Mouse (Mus musculus) liver, embryonic 14.5 days (tissue): ENCODE data around the gene Ahnak. TPM values are rescaled to one million over a fixed set of nuclear protein-coding genes. Genes with fewer than 3 reads are reported as not detected.

Experiments used
- ATAC-seq: fragments of 200-750 bp; cut with Nextera tagmentation; 2 replicates; pipeline ENCODE4 v1.8.0; 2017; ENCODE audit warnings: moderate number of reproducible peaks, mild to moderate bottlenecking, moderate library complexity; ENCODE audit not compliant: insufficient read depth
- DNase-seq, 3 experiments: peaks; one replicate each; pipeline ENCODE4 v3.0.0-alpha.2; 2012 to 2013; ENCODE audit warnings: low read depth in 3 of 3, low spot score in 3 of 3
- H3K27ac ChIP-seq: fragments of 300-500 bp; sonication (generic); 2 replicates; pipeline ENCODE4 v1.5.1; 2014; ENCODE audit warnings: moderate library complexity, mild to moderate bottlenecking, control low read depth, inconsistent platforms
- H3K27me3 ChIP-seq: fragments of 300-500 bp; sonication (generic); 2 replicates; pipeline ENCODE4 v1.6.1; 2014; ENCODE audit warnings: mild to moderate bottlenecking, low read length, moderate library complexity; ENCODE audit not compliant: control insufficient read depth, insufficient read depth
- H3K36me3 ChIP-seq: fragments of 300-500 bp; sonication (generic); replicated peaks from 2 replicates; pipeline ENCODE4 v1.6.1; 2014; ENCODE audit warnings: low read depth; ENCODE audit not compliant: control insufficient read depth, insufficient read depth
- H3K4me1 ChIP-seq, 2 experiments: fragments of 200-500 bp in 1 of 2; fragments of 300-500 bp in 1 of 2; sonication (generic) in 1 of 2; replicated peaks; 2 replicates each; pipeline ENCODE4 v1.6.1; 2012 to 2014; ENCODE audit warnings: antibody characterized with exemption in 1 of 2, inconsistent platforms in 1 of 2, low read length in 1 of 2; ENCODE audit not compliant: control insufficient read depth in 2 of 2, insufficient read depth in 2 of 2
- H3K4me2 ChIP-seq: fragments of 300-500 bp; sonication (generic); 2 replicates; pipeline ENCODE4 v1.6.1; 2014; ENCODE audit warnings: low read depth, mild to moderate bottlenecking, control low read depth, moderate library complexity
- H3K4me3 ChIP-seq, 2 experiments: fragments of 200-500 bp in 1 of 2; fragments of 300-500 bp in 1 of 2; sonication (generic) in 1 of 2; 2 replicates each; pipeline ENCODE4 v1.5.1; 2012 to 2014; ENCODE audit warnings: low read depth in 2 of 2, low read length in 2 of 2, mild to moderate bottlenecking in 2 of 2, control low read depth in 1 of 2, inconsistent platforms in 1 of 2, moderate library complexity in 1 of 2; ENCODE audit not compliant: insufficient read depth in 1 of 2
- H3K9ac ChIP-seq: fragments of 300-500 bp; sonication (generic); replicated peaks from 2 replicates; pipeline ENCODE4 v1.6.1; 2014; ENCODE audit warnings: mild to moderate bottlenecking, control low read depth, moderate library complexity
- H3K9me3 ChIP-seq: fragments of 300-500 bp; sonication (generic); 2 replicates; pipeline ENCODE4 v1.6.1; 2016; ENCODE audit warnings: low read length, mixed read lengths; ENCODE audit not compliant: control insufficient read depth
- CTCF ChIP-seq: IDR thresholded peaks from 2 replicates; pipeline ENCODE4 v1.5.1; 2016; ENCODE audit warnings: antibody characterized with exemption, low read depth, control low read depth
- EP300 ChIP-seq: IDR thresholded peaks from 2 replicates; pipeline ENCODE4 v1.6.1; 2016; ENCODE audit warnings: antibody characterized with exemption, low read depth
- WGBS: fragments of 180-500 bp; shearing (Covaris S2); extraction: QIAGEN DNeasy Blood & Tissue Kit; methylation state at CpG from one replicate; pipeline ENCODE4 v1.1.7; 2014; ENCODE audit not compliant: insufficient replicate concordance; 5-methylcytosine and 5-hydroxymethylcytosine counted together
- polyA plus RNA-seq, 2 experiments: library from polyadenylated mRNA; depleted of rRNA in 1 of 2; stranded (reverse) in 1 of 2; unstranded in 1 of 2; fragments of >200 nt; fragmentation: Nextera tagmentation in 1 of 2; extraction: Ambion mirVana in 1 of 2; gene quantifications; 2 replicates each; pipeline versions ENCODE4 v1.2.1 to v1.2.3; 2012 to 2014

The Ahnak gene
- polyA plus RNA-seq, 2 experiments: 0.83 to 1.7 TPM

DNA sequence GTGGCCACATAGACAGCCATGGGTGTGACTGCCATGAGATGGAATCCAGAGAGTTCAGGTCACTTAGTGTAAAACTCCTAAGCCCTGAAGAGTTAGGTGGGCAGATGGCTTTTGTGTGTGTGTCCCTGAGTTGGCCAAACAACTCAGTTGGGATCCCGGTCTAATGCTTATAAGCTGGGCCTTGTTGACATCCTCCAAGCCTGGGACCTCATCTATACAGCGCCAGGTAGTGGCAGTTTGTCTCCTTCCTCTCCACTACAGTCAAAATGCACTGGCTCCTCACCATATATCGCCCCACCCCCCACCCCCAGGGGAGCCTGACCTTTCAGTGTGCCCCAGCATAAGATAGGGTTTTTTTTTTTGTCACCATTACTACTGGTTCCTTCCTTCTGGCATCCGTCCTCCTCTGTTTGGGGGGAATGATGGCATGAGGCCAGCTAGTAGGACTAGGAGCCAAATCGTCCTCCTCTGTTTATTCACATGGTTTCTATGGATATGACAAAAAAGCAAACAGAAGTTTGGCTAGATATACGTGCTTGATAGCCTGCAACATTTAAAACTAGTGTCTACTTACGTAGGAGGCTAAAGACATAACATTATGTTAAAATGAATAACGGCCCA, 80.7 kb downstream of the Ahnak start:
- Histone ChIP-seq H3K9ac (no peak overlapping the region), H3K9me3 (no peaks in the 10 kb centered on the region), H3K27me3 (no peaks in the 10 kb centered on the region), H3K4me3 (no peak overlapping the region), H3K27ac (no peak overlapping the region), H3K36me3 (no peaks in the 10 kb centered on the region), H3K4me1 (peaks cover 0 to 19% of the 10 kb centered on the region in 2 experiments; a peak in 2 of 4 replicates), H3K4me2 (no peak overlapping the region)
- 53% methylated on average over 8 of the region's 8 CpGs for WGBS
- no peak for ATAC-seq
- no peak for TF ChIP-seq EP300
- no peak for TF ChIP-seq CTCF
- DNase-seq: no peak

- WGBS: 65% methylated on average over 2 of the region's 2 CpGs
- Histone ChIP-seq H3K27me3 (no peaks in the 10 kb centered on the region), H3K27ac (no peak overlapping the region), H3K36me3 (no peaks in the 10 kb centered on the region), H3K9ac (no peak overlapping the region), H3K4me3 (no peak overlapping the region), H3K9me3 (no peaks in the 10 kb centered on the region), H3K4me1 (peaks cover 0 to 21% of the 10 kb centered on the region in 2 experiments; a peak in 2 of 4 replicates), H3K4me2 (no peak overlapping the region)
- TF ChIP-seq EP300 (no peak), CTCF (no peak)
- ATAC-seq: no peak
- no peak for DNase-seq
These were observed 81.2 kb downstream of the Ahnak start for GRCm38 (mm10) chr19:9070316-9070715.

GRCm38 (mm10) chr19:9071456-9072156, 82.5 kb downstream of the Ahnak start:
- Histone ChIP-seq H3K27ac (no peak overlapping the region), H3K4me3 (no peak overlapping the region), H3K9me3 (no peaks in the 10 kb centered on the region), H3K4me2 (no peak overlapping the region), H3K36me3 (no peaks in the 10 kb centered on the region), H3K27me3 (no peaks in the 10 kb centered on the region), H3K4me1 (peaks cover 0 to 15% of the 10 kb centered on the region in 2 experiments; a peak in 2 of 4 replicates), H3K9ac (no peak overlapping the region)
- ATAC-seq (no peak), DNase-seq (no peak)
- no peak for TF ChIP-seq CTCF
- TF ChIP-seq EP300: no peak
- 45% methylated on average over 7 of the region's 7 CpGs for WGBS

DNA sequence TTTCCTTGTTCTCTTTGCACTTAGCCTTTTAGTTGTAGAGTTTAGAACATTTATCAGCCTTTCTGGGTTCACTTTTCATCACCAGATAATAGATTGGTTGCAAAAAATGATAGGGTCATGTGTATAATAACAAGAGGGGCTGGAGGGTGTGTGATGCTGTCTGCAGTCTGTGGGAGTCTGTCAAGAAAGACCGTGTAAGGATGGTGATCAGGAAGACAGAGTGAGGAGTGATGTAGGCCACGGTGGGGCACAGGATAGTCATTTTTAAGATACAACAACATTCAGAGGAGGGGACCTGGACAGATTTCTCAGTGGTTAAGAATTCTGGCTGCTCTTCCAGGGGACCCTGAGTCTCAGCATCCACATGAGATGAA, 83.1 kb downstream of the Ahnak start:
- TF ChIP-seq CTCF (no peak), EP300 (no peak)
- H3K27ac ChIP-seq: no peak overlapping the region
- no peak overlapping the region for H3K4me2 ChIP-seq
- ATAC-seq: no peak
- no peaks in the 10 kb centered on the region for H3K27me3 ChIP-seq
- peaks cover 0 to 15% of the 10 kb centered on the region in 2 experiments; a peak in 2 of 4 replicates for H3K4me1 ChIP-seq
- DNase-seq: no peak
- H3K9ac ChIP-seq: no peak overlapping the region
- no peak overlapping the region for H3K4me3 ChIP-seq
- no peaks in the 10 kb centered on the region for H3K36me3 ChIP-seq
- WGBS: 47% methylated on average over 2 of the region's 2 CpGs
- no peaks in the 10 kb centered on the region for H3K9me3 ChIP-seq

GRCm38 (mm10) chr19:9073776-9074411, 84.8 kb downstream of the Ahnak start:
- H3K4me2 ChIP-seq: no peak overlapping the region
- TF ChIP-seq CTCF: no peak
- TF ChIP-seq EP300: no peak
- H3K9ac ChIP-seq: no peak overlapping the region
- no peaks in the 10 kb centered on the region for H3K9me3 ChIP-seq
- H3K36me3 ChIP-seq: no peaks in the 10 kb centered on the region
- no peaks in the 10 kb centered on the region for H3K27me3 ChIP-seq
- H3K4me1 ChIP-seq: peaks cover 0 to 15% of the 10 kb centered on the region in 2 experiments; a peak in 2 of 4 replicates
- no peak overlapping the region for H3K27ac ChIP-seq
- no peak overlapping the region for H3K4me3 ChIP-seq
- no peak for DNase-seq
- WGBS: 43% methylated on average over 12 of the region's 12 CpGs
- no peak for ATAC-seq
